Mouse (Mus musculus) heart, adult 2 months (tissue): ENCODE measurements at regions not wholly inside any gene's neighbourhood (a gene's known extent, or its start where the extent isn't known, plus 50 kb on each side); places are given as distances from the start of the nearest gene placed in this dataset.
A peak's percentile ranks its signal among the peaks of the same experiment; 100 is the strongest.

Source experiments
- DNase-seq, 2 experiments: peaks; one replicate each; pipeline ENCODE4 v3.0.0; 2021
- H3K27ac ChIP-seq: fragments of 200-600 bp; 2 replicates; pipeline ENCODE4 v1.8.1; 2022
- H3K27me3 ChIP-seq: fragments of 200-500 bp; 2 replicates; pipeline ENCODE4 v1.6.1; 2012; ENCODE audit warnings: mild to moderate bottlenecking, low read length, inconsistent platforms, mixed read lengths; ENCODE audit not compliant: control insufficient read depth, insufficient read depth
- H3K36me3 ChIP-seq: fragments of 200-500 bp; 2 replicates; pipeline ENCODE4 v1.6.1; 2012; ENCODE audit warnings: low read length, inconsistent platforms; ENCODE audit not compliant: control insufficient read depth, insufficient read depth
- H3K4me1 ChIP-seq: fragments of 200-500 bp; 2 replicates; pipeline ENCODE4 v1.6.1; 2011; ENCODE audit warnings: low read length; ENCODE audit not compliant: control insufficient read depth, insufficient read depth
- H3K4me3 ChIP-seq: fragments of 200-600 bp; 2 replicates; pipeline ENCODE4 v1.8.1; 2022
- H3K79me2 ChIP-seq: fragments of 200-500 bp; replicated peaks from 2 replicates; pipeline ENCODE4 v1.6.1; 2012; ENCODE audit warnings: mild to moderate bottlenecking, inconsistent platforms, low read length, moderate library complexity, mixed read lengths; ENCODE audit not compliant: control insufficient read depth, insufficient read depth
- H3K9ac ChIP-seq: fragments of 200-500 bp; 2 replicates; pipeline ENCODE4 v1.6.1; 2012; ENCODE audit warnings: low read depth, mild to moderate bottlenecking, control low read depth, inconsistent platforms, low read length, mixed read lengths
- CTCF ChIP-seq: fragments of 200-600 bp; IDR thresholded peaks from 2 replicates; pipeline ENCODE4 v1.8.1; 2022; ENCODE audit warnings: antibody characterized with exemption, mild to moderate bottlenecking, moderate library complexity
- EP300 ChIP-seq: fragments of 200-500 bp; IDR thresholded peaks from 2 replicates; pipeline ENCODE4 v1.6.1; 2011; ENCODE audit warnings: low read depth, low read length, control low read depth; ENCODE audit not compliant: insufficient read depth
- POLR2A ChIP-seq: fragments of 200-500 bp; IDR thresholded peaks from 2 replicates; pipeline ENCODE4 v1.6.1; 2011; ENCODE audit warnings: mild to moderate bottlenecking, low read depth, low read length, control low read depth; ENCODE audit not compliant: insufficient read depth
- WGBS: fragments of 180-500 bp; shearing (Covaris S2); methylation state at CpG from one replicate; pipeline ENCODE4 v1.1.7; 2018; 5-methylcytosine and 5-hydroxymethylcytosine counted together
- intact Hi-C: fragments of 180-260 bp; cut with DNase I; formaldehyde crosslinking; loops from one replicate; pipeline ENCODE4 v1.15.1; 2025

- Histone ChIP-seq H3K4me1 (no peaks in the 10 kb centered on the region; the same call in none of the 2 replicates), H3K36me3 (no peaks in the 10 kb centered on the region), H3K27me3 (no peaks in the 10 kb centered on the region), H3K4me3 (no peak overlapping the region), H3K9ac (no peak overlapping the region), H3K27ac (no peak overlapping the region), H3K79me2 (no peaks in the 10 kb centered on the region)
- TF ChIP-seq CTCF (no peak), EP300 (no peak), POLR2A (no peak)
- no peak for DNase-seq
- intact Hi-C loops = no loop called here
These were observed 59.9 kb downstream of the S1pr1 start for GRCm38 (mm10) chr3:115655020-115655419.

GRCm38 (mm10) chr3:115652236-115652635 is 62.6 kb downstream of the S1pr1 start:
- H3K79me2 ChIP-seq = no peaks in the 10 kb centered on the region
- intact Hi-C loops = no loop called here
- 51% methylated on average over 5 of the region's 5 CpGs for WGBS
- no peak overlapping the region for H3K4me3 ChIP-seq
- TF ChIP-seq CTCF (no peak), EP300 (no peak), POLR2A (no peak)
- DNase-seq = no peak
- H3K9ac ChIP-seq = no peak overlapping the region
- H3K27ac ChIP-seq = no peak overlapping the region
- peaks cover 2% of the 10 kb centered on the region for H3K4me1 ChIP-seq
- H3K27me3 ChIP-seq = no peaks in the 10 kb centered on the region
- H3K36me3 ChIP-seq = peaks cover 2% of the 10 kb centered on the region; the same call in 1 of the 2 replicates

GRCm38 (mm10) chr3:115649338-115650117 is 65.3 kb downstream of the S1pr1 start:
- intact Hi-C loops = loop anchor here (5.0 kb wide), 1 partner anchor 858 kb away; the partner anchor contains the start of gene Rtca
- peaks cover 6% of the 10 kb centered on the region for H3K36me3 ChIP-seq
- H3K27me3 ChIP-seq = no peaks in the 10 kb centered on the region
- H3K4me3 ChIP-seq = no peak overlapping the region
- TF ChIP-seq EP300 (no peak), POLR2A (no peak), CTCF (no peak)
- no peak overlapping the region for H3K9ac ChIP-seq
- no peaks in the 10 kb centered on the region for H3K79me2 ChIP-seq
- no peak for DNase-seq
- 35% methylated on average over 3 of the region's 3 CpGs for WGBS
- H3K4me1 ChIP-seq = peaks cover 7% of the 10 kb centered on the region
- H3K27ac ChIP-seq = no peak overlapping the region

GRCm38 (mm10) chr3:115646993-115647392 is 67.9 kb downstream of the S1pr1 start:
- TF ChIP-seq POLR2A (no peak), EP300 (peak; percentile 61; the same call in 1 of the 2 replicates), CTCF (peak; percentile 50)
- peaks cover 12% of the 10 kb centered on the region for H3K4me1 ChIP-seq
- H3K4me3 ChIP-seq = no peak overlapping the region
- H3K79me2 ChIP-seq = no peaks in the 10 kb centered on the region
- H3K36me3 ChIP-seq = peaks cover 6% of the 10 kb centered on the region
- H3K27ac ChIP-seq = peak overlapping the region; percentile 85
- 11% methylated on average over 7 of the region's 7 CpGs for WGBS
- no peaks in the 10 kb centered on the region for H3K27me3 ChIP-seq
- DNase-seq = peak; percentile 38 to 60
- no peak overlapping the region for H3K9ac ChIP-seq
- intact Hi-C loops = loop anchor here (5.0 kb wide), 1 partner anchor 860 kb away; the partner anchor contains the start of gene Rtca

GRCm38 (mm10) chr3:115644307-115644706 is 70.6 kb downstream of the S1pr1 start:
- no peak for TF ChIP-seq EP300
- TF ChIP-seq CTCF = no peak
- TF ChIP-seq POLR2A = no peak
- no peak overlapping the region; the same call in 1 of the 2 replicates for H3K27ac ChIP-seq
- 77% methylated on average over 5 of the region's 5 CpGs for WGBS
- no peaks in the 10 kb centered on the region for H3K79me2 ChIP-seq
- no peaks in the 10 kb centered on the region for H3K27me3 ChIP-seq
- H3K9ac ChIP-seq = no peak overlapping the region
- DNase-seq = no peak
- no peak overlapping the region for H3K4me3 ChIP-seq
- intact Hi-C loops = loop anchor here (5.0 kb wide), 1 partner anchor 112 kb away; no protein-coding TSS in a partner anchor
- peaks cover 6% of the 10 kb centered on the region for H3K36me3 ChIP-seq
- H3K4me1 ChIP-seq = peaks cover 12% of the 10 kb centered on the region

- WGBS = 2% methylated on average over 11 of the region's 11 CpGs
These were observed 72.0 kb downstream of the S1pr1 start for GRCm38 (mm10) chr3:115642846-115643260.

More at GRCm38 (mm10) chr3:115642846-115643260, 72.0 kb downstream of the S1pr1 start:
- H3K4me1 ChIP-seq = peaks cover 10% of the 10 kb centered on the region
- TF ChIP-seq EP300 (0 out of 2 replicates have a peak, but pooled peaks have one; percentile 67), CTCF (peak; percentile 98), POLR2A (no peak)
- intact Hi-C loops = loop anchor here (1.0 to 5.0 kb wide), 2 partner anchors 47 to 111 kb away; no protein-coding TSS in a partner anchor
- no peaks in the 10 kb centered on the region for H3K79me2 ChIP-seq
- no peaks in the 10 kb centered on the region for H3K27me3 ChIP-seq
- H3K9ac ChIP-seq = peak overlapping the region; percentile 8; the same call in 1 of the 2 replicates
- H3K27ac ChIP-seq = peak overlapping the region; percentile 79
- peak; percentile 84 to 88 for DNase-seq
- H3K4me3 ChIP-seq = peak overlapping the region; percentile 48
- H3K36me3 ChIP-seq = peaks cover 8% of the 10 kb centered on the region
